Mouse (Mus musculus) heart, postnatal 0 days (tissue): ENCODE measurements at regions not wholly inside any gene's neighbourhood (a gene's known extent, or its start where the extent isn't known, plus 50 kb on each side); places are given as distances from the start of the nearest gene placed in this dataset.

Experiments
- CTCF ChIP-seq: IDR thresholded peaks from 2 replicates; pipeline ENCODE4 v1.5.1; 2016; ENCODE audit warnings: antibody characterized with exemption, control low read depth, low read depth
- EP300 ChIP-seq: IDR thresholded peaks from 2 replicates; pipeline ENCODE4 v1.6.1; 2016; ENCODE audit warnings: antibody characterized with exemption, low read depth

GRCm38 (mm10) chr9:118382532-118382931 is 95.5 kb upstream of the Eomes start:
- TF ChIP-seq EP300 (no peak), CTCF (no peak)
